Mouse (Mus musculus) cerebellum, adult 18-20 months (tissue): ENCODE results near the gene Hspg2.

Experiments
- DNase-seq, 2 experiments: peaks; one replicate each; pipeline ENCODE4 v3.0.0; 2021

Gene Hspg2

DNA sequence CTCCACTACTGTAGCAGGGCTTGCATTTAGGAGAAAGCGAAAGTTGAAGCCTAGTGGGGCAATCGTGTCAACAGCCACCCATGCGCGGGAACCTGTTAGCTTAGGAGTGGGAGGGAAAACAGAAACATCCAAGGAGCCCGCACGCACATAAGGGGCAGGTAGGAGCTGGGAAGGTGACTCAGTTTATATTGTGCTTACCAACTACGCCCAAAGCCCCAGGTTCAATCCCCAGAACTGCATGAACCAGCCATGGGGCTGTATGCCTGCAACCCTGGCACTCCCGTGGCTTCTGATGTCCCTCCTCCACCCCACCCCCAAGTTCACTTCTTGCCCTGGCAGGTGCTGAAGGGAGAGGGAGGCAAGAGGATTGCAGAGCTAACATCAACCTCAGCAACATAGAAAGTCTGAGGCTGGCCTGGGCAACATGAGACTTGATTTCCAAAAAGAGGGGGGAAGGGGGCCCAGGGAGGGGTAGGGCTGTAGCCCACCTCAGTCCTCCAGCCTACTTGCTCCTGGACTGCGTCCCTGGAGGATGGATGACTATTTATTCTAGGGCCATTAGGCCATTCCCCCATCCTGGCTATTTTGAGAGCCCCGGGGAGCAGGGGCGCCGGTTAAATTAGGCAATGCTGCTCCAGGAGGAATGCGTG lies 12.9 kb downstream of the Hspg2 start:
- DNase-seq = no peak

GRCm38 (mm10) chr4:137483871-137484270 lies 15.3 kb downstream of the Hspg2 start:
- DNase-seq = no peak

DNA sequence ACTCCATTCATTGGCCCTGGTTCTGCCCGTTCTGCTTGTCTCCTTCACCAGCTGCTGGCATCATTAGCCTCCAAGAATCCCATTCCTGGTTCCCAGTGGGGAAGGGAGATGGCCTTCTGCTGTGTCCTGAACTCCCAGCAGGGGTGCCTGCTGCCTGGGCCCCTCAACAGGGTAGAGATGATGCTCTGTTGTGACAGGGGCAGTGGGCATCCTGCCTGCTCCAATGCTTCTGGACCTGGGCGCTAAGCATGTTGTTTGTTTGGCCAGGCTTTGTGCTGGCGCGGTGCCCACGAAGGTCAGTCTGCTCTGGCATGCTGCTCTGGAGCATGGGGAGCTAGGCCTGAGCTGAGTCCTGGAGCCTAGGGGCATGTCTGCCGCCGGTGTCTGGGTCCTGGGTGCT lies 16.0 kb downstream of the Hspg2 start:
- peak; percentile 85 to 89 for DNase-seq

DNA sequence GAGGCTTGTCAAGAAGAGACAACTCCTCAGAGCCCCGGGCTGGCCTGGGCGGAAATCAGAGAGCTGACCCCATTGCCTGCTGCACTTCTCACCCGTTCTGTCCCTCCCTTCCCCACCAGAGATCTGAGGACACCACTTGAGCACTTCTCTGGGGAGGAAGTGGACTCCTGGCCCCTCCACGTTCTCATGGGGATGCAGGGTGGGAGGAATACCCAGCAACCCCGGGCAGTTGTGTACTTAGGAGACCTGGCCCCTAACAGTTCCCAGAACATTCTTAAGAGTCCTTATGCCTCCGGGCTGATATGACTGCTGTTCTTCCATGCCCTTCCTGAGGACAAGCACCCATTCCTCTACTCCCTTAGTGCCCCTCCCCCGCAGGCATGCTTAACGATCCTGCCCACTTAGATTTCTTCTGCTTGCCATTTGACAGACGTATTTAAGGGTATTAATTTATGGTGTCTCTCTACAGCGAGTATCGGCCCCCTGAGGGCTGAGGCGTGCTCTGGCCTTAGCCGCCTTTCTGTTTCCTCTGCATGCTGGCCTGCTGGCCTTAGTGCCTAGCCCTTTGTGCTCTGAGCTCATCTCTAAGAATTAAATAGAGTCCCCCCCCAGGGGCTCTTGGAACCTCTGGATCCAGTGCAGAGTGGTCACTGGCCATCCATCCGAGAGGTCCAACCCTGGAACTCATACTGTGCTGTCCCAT lies 16.8 kb downstream of the Hspg2 start:
- DNase-seq = no peak

DNA sequence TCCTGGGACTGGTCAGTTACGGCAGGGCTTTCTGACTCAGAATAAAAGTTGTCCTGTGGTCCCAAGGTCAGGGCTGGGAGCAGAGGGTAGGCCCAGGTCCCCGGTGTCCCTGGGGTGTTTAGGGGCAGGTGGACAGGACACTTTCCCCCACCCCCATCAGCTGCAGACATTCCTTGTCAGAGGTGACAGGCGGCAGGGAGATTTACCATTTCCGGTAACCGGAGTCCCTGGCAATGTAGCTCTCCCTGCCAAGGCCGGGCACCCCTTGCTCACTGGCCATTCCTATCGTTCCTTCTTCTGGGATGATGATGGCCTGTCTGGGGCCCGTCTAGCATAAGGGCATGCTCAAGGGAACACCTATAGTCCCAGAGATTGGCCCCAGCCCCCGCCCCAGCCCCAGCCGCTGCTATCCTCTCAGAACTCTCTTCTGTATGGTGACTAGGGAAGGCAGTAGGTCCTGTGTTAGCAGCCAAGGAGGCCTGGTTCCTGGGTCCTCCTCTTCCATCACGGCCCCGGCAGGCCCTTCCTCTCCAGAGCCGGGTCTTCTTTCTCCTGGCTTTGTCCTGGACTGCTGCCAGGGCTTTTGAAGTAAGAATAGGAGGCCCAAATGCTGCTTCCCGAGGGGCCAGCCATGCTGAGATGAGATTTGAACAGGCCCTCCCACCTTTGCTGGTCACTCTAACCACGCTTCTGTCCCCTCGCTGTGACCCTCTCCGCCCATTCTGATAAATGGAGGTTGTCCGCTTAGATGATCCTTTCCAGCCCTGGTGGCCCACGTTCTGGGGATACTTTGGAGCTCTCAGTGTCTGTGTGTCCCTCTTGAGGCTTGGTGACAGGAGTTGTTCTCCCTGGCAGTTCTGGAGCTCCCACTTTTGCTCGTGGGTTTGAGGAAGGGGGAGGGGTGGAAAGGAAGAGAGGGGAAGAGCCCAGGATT lies 17.8 kb downstream of the Hspg2 start:
- DNase-seq = no peak

GRCm38 (mm10) chr4:137487286-137488000 lies 18.9 kb downstream of the Hspg2 start:
- DNase-seq = no peak

DNA sequence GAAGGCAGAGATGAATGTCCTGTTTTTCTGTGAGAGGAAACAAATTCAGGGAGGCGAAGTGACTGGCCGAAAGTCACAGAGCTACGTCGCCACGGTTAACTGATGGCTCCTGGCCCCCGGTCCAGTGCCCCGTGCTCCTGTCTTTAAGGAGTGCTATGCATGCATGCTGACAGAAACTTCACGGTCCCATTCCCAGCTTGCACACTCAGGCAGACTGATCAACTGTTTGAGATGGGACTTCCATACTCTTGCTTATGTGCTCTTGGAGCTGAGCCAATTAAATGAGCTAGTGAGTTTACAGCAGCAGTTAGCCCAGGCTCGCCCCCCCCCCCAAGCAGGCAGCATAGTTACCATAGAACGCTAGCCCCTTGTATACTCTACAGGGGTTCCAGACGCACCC lies 19.5 kb downstream of the Hspg2 start:
- no peak for DNase-seq

DNA sequence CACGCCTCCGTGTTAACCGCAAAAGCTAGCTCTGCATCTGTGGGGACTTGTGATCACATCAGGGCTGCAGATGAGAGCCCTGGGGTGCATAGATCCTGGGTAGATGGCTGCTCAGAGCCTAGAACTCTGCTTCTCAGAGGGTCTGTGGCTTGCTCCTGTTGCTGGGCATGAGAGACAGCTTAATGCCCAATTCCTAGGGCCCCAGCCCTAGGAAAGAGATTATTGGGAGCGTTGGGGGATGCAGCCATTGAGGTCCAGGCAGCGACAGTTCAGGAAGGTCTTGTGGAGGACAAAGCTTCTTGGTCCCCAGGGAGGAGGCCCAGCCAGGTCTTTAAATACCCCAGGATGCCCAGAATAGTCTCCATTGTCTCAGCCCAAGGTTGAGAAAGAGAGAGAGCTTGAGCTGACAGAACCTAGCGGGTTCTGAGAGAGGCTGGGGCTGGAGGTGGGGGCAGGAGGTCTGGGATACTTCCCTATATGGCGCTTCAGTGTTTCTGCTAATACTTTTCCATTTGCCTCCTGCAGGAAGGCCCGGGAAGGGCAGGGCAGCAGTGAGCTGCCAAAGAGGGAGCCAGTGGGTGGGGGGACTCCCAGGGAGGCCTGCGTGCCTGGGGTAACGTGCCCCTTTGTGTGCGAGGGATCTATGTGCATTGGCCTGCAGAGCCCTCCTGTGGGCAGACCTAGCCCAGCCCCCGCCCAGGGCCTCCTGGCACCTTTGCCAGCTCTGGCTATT lies 20.2 kb downstream of the Hspg2 start:
- no peak for DNase-seq

DNA sequence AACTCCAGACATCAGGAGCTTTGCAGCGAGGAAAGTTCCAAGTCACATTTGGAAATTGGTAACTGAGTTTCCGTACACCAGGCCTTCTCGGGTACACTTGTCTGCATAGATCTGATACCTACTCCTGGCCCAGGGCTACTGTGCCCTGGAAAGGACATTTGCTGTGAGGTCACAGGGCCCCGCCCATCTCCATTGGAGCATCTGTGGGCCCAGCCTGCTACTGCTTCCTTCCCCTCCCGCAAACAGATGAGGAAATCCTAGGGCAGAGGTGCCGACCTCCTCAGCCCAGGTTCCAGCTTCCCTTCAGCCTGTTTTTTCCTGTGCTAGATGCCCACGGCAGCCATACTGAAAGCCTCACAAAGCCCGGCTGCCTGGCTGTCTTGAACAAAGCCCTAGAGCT lies 21.4 kb downstream of the Hspg2 start:
- no peak for DNase-seq

GRCm38 (mm10) chr4:137492563-137492962 lies 24.0 kb downstream of the Hspg2 start:
- DNase-seq = no peak

DNA sequence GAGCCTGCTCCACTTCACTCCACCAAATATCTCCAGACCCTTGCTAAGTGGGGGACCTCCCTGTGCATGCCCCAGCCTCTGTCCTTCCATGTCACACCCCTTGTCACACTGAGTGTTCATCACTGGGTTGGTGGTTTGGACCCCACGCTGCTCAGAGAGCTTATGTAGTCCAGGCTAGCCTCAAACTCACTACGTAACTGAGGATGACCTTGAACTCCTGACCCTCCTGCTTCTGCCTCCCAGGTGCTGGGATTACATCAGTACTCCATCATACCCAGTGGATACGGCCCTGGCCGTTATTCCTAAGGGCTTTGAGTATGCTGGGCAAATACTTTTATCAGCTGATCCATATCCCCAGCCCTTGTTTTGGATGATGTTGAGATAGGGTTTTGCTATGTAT lies 24.6 kb downstream of the Hspg2 start:
- no peak for DNase-seq

DNA sequence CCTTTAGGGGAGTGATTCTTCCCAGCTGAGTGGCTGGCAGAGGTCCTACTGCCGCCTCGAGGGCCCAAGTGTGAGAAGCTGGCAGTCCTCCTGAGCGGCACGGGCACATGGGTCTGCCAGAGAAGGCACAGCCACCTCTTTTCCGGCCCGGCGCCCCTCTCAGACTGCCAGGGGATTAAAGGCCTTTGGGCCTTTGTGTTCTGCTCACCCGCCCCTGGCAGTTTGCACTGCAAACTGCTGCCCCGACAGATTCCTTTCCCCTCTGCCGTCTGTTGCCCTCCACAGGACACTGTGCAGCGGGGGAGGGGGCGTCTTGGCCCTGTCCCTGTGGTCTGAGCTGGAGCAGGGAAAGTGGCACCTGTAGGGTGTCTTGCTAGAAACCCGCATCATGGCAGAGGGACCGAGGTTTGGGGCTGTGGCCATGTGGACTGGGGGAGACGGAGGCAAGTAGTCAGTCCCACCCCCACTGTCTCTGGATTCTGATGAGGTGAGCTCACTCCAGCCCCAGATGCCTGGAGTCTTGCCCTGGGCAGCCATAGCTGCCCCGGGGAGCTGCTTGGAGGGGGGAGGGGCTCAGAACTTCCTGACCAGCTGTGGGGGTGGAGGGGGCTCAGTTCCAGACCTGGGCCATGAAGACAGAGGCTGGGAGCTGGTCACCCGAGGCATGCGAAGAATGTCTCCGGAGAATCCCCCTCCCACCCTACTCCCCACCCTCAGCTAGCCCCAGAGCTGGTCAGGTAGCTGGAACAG lies 26.4 kb downstream of the Hspg2 start:
- no peak for DNase-seq

DNA sequence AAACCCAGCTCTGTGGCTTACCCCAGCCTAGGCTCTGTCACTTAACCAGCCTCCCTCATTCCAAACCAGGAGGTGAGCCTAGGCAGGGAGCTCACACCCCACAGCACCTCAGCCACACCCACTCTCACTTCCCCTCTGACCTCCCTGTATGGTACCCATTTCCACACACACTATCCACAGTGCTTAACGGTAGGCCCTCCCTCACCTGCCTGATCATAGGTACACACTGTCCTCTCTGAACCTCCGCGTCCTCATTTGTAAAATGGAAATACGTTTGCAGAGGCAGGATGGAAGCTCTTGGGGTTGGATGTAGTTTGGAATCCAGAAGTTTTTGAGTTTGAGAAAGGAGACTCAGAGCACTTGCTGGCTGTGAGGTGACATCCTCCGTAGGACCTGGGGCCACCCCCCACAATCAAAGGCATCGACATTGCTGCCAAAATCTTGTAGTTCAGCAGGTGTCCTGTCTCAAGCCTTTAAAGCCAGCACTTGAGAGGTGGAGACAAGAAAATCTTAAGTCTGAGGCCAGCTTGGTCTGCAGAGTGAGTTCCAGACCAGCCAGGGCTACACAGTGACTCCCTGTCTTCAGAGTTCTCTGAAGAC lies 27.0 kb downstream of the Hspg2 start:
- no peak for DNase-seq

- DNase-seq = no peak
These were observed 28.8 kb downstream of the Hspg2 start for GRCm38 (mm10) chr4:137497367-137497766.

DNA sequence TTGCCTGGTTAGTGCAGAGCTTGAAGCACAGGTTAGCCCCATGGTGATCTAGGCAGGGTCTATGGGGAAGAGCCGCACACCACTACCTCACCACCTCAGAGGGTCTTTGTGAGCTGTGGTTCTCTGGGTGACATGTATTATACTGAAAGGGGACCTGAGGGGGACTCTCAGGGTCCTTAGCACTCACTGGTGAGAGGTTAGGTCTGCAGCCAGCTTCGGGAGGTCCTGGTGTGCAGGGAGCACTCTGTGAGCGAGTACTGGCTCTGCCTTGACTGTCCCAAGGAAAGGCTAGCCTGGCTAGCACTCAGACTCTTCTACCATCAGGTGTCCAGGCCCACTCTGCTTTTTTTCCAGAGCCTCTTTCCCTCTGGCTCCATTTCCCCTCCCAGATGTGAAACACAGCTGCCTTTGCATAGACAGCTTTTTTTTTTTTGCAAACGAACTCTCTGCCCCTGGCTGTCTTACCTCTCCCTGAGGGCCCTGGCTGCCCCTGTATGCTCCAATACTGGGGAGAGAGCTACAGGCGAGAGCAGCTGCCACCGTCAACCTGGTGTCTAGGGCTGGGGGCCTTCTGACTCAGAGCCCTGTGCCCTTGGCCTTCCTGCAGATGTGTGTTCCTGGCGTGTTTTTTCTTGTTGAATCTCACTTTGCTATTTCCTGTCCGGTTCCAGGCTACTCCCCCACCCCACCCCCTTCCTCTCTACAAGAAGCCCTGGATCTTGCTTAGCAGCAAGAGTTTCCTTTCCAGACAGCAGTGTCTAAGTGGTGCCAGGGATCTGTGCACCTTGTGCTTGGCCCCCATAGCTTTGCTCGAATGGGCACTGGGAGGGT lies 29.5 kb downstream of the Hspg2 start:
- no peak for DNase-seq

GRCm38 (mm10) chr4:137498882-137499583 lies 30.5 kb downstream of the Hspg2 start:
- no peak for DNase-seq

- DNase-seq = no peak
These were observed 31.6 kb downstream of the Hspg2 start for GRCm38 (mm10) chr4:137500149-137500548.

DNA sequence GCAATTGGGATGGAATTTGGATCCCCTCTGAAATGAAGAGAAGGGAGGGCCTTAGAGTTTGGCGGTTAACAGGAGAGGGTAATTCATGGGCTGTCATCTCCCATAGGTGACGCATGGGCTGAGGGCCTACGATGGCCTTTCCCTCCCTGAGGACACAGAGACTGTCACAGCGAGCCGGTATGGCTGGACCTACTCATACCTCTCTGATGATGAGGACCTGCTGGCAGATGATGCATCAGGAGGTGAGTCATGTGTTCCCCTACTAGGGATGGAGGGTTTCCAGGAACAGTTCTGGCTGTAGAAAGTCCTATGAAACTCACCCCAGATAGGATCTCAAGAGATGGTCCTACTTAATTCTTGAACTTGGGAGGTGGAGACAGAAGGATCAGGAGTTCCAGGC lies 32.4 kb downstream of the Hspg2 start:
- DNase-seq = peak in 1 of 2 experiments; percentile 49

DNA sequence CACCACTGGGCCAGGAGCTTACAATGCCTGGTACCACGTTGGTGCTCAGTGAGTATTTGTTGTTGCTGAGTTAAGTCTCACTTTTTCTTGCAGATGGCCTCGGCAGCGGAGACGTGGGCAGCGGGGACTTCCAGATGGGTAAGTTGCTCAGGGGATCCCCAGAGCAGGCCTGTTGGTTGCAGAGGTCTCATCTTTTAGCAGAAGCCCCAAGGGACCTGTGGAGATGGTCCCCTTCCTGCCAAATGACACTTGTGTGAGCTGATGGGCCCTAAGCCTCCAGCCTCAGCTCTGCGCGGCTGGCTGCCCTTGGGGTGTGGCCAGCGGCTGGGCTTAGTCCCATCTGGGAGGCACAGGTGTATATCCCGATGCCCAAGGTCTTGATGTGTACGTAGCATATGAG lies 33.6 kb downstream of the Hspg2 start:
- no peak for DNase-seq

DNA sequence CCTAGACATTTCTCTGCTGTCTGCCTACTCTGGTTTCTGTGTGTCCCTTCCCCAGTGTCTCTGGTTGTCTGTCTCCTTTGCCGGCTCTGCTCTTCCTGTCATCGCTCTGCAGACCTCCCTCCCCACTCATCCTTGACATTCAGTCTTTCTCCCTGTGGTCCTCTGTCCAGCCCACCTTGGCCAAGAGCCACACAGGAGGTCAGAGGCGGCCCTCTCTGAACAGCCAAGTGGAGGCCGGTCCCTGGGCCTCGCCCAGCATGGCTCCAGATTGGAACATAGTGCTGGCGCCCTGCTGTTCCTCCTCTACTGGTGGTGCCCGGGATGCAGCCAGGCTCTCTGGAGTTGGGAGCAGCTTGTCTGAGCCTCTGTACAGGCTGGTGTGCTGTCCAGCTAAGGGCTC lies 34.2 kb downstream of the Hspg2 start:
- DNase-seq = no peak
